ENCODE assay signal across 24 mouse cellular contexts in the genomic region with DNA sequence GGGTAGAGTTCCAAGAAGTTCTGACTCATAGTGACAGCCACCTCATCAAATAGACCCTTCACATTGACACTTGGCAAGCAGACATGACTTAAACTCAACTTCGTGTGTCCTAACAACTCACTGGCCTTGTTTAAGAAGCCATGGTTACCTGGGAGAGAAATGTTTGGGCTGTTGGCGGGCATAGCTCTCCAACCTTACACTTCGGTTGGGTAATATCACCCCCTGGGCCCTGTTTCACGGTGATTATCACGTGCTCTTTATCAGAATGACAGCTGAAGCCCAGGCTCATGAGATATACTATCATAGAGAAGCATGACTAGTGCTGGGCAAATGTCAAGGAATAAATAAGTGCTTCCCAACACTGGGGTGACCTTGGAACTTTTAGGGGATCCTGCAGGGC.
A peak's percentile ranks its signal among the peaks of the same experiment; 100 is the strongest.
DNase-seq lines count a peak whose midpoint lies in the region; ATAC-seq and TF ChIP-seq lines count a peak whose summit lies in the region.
"Had no signal": no experiment of that assay in that cellular context is flagged by ENCODE, and none has a peak within 500 bp of the region (broad histone marks: within the 10 kb centered on the region; RNA-seq: fewer than 3 reads in every experiment).

No protein-coding gene starts in this region.

- no peaks in the 10 kb centered on the region for H3K27me3 ChIP-seq in heart, embryonic 12.5 days (replicated peaks)
- H3K27me3 ChIP-seq in heart, embryonic 15.5 days: no peaks in the 10 kb centered on the region
- no peaks in the 10 kb centered on the region for H3K27me3 ChIP-seq in heart, embryonic 10.5 days (ENCODE audit: insufficient read depth, poor library complexity, severe bottlenecking)
- H3K27me3 ChIP-seq in heart, postnatal 0 days (ENCODE audit: control insufficient read depth, insufficient read depth, low read length): no peaks in the 10 kb centered on the region
- H3K27me3 ChIP-seq: embryonic facial prominence, embryonic 12.5 days; forebrain, embryonic 13.5 days; Patski had no signal

- 43% methylated on average over 5 of the region's 5 CpGs for WGBS in heart, embryonic 12.5 days
- 50% methylated on average over 5 of the region's 5 CpGs for WGBS in heart, embryonic 15.5 days
- 58% methylated on average over 5 of the region's 5 CpGs for WGBS in heart, embryonic 10.5 days
- 20% methylated on average over 5 of the region's 5 CpGs for WGBS in heart, postnatal 0 days

- no peaks in the 10 kb centered on the region for H3K9me3 ChIP-seq in heart, embryonic 12.5 days (replicated peaks)
- no peaks in the 10 kb centered on the region for H3K9me3 ChIP-seq in heart, embryonic 15.5 days (replicated peaks)
- no peaks in the 10 kb centered on the region for H3K9me3 ChIP-seq in heart, embryonic 10.5 days
- H3K9me3 ChIP-seq in heart, postnatal 0 days (replicated peaks; ENCODE audit: control insufficient read depth, low read length): no peaks in the 10 kb centered on the region
- H3K9me3 ChIP-seq: embryonic facial prominence, embryonic 10.5 days; embryonic facial prominence, embryonic 12.5 days; forebrain, embryonic 13.5 days had no signal

- H3K4me1 ChIP-seq in heart, embryonic 12.5 days (replicated peaks): peaks cover 11% of the 10 kb centered on the region; the same call in 1 of the 2 replicates
- H3K4me1 ChIP-seq in heart, embryonic 15.5 days (replicated peaks): peaks cover 12% of the 10 kb centered on the region
- 0 out of 2 replicates have a peak, but pooled peaks cover 4% of the 10 kb centered on the region for H3K4me1 ChIP-seq in heart, embryonic 10.5 days
- peaks cover 6% of the 10 kb centered on the region; the same call in 1 of the 2 replicates for H3K4me1 ChIP-seq in heart, postnatal 0 days (ENCODE audit: control insufficient read depth, insufficient read depth)
- H3K4me1 ChIP-seq: embryonic facial prominence, embryonic 10.5 days; embryonic facial prominence, embryonic 12.5 days; forebrain, embryonic 13.5 days had no signal

- TF ChIP-seq CTCF in heart, postnatal 0 days (IDR thresholded peaks at IDR 0.05; ENCODE audit: low read depth): no peak

- ATAC-seq in heart, embryonic 12.5 days (ENCODE audit: insufficient number of reproducible peaks, low FRiP score): no peak
- no peak for ATAC-seq in heart, embryonic 15.5 days (replicated peaks; ENCODE audit: insufficient number of reproducible peaks, insufficient read depth, low FRiP score, low read depth)
- ATAC-seq in heart, postnatal 0 days (ENCODE audit: insufficient read depth, low read depth): peak; percentile 55
- ATAC-seq: activated CD4-positive, CD25-positive, alpha-beta regulatory T cell, adult 4 months; CD4-positive, CD25-positive, alpha-beta regulatory T cell, adult 4 months; forebrain, embryonic 13.5 days; Patski had no signal

- DNase-seq in heart, adult 11 months: peak; percentile 91
- DNase-seq in heart, adult 9 months (ENCODE audit: low spot score in 2 of 2): peak; percentile 12 to 32
- DNase-seq in heart, postnatal 36 days: no peak
- no peak for DNase-seq in heart, embryonic 10.5 days (ENCODE audit: low spot score)
- no peak for DNase-seq in heart, postnatal 0 days (ENCODE audit: low spot score)
- no peak for DNase-seq in heart, adult 8-10 months (ENCODE audit: low spot score)
- DNase-seq: adrenal gland, adult 8-10 months; adrenal gland, postnatal 14 days; adrenal gland, postnatal 36 days; B cell, adult 2 months; cerebellum, adult 11-12 months; cerebellum, adult 2 months; cerebellum, adult 9-10 months; cerebellum, postnatal 10 days; cerebellum, postnatal 25 days had no signal

- intact Hi-C loops in heart, postnatal 36 days (cut with DNase I): no loop called here

- H3K27ac ChIP-seq in heart, embryonic 12.5 days (ENCODE audit: poor library complexity, severe bottlenecking): no peak overlapping the region
- peak overlapping the region; percentile 21 for H3K27ac ChIP-seq in heart, embryonic 15.5 days
- H3K27ac ChIP-seq in heart, embryonic 10.5 days: no peak overlapping the region
- H3K27ac ChIP-seq in heart, postnatal 0 days (ENCODE audit: low read depth): peak overlapping the region; percentile 47
- H3K27ac ChIP-seq: embryonic facial prominence, embryonic 10.5 days; embryonic facial prominence, embryonic 12.5 days; forebrain, embryonic 13.5 days had no signal

- peaks cover 68% of the 10 kb centered on the region for H3K36me3 ChIP-seq in heart, embryonic 12.5 days
- H3K36me3 ChIP-seq in heart, embryonic 15.5 days: peaks cover 28% of the 10 kb centered on the region; the same call in 1 of the 2 replicates
- peaks cover 77% of the 10 kb centered on the region for H3K36me3 ChIP-seq in heart, embryonic 10.5 days
- H3K36me3 ChIP-seq in heart, postnatal 0 days (replicated peaks; ENCODE audit: control insufficient read depth, insufficient read depth, low read length): peaks cover 32% of the 10 kb centered on the region
- H3K36me3 ChIP-seq: embryonic facial prominence, embryonic 10.5 days; embryonic facial prominence, embryonic 12.5 days; G1E had no signal

- no peak for TF ChIP-seq EP300 in heart, postnatal 0 days (IDR thresholded peaks at IDR 0.05; ENCODE audit: low read depth)

- H3K9ac ChIP-seq in heart, embryonic 12.5 days: no peak overlapping the region
- H3K9ac ChIP-seq in heart, embryonic 15.5 days: no peak overlapping the region
- H3K9ac ChIP-seq in heart, postnatal 0 days (replicated peaks; ENCODE audit: low read depth, low read length): no peak overlapping the region
- H3K9ac ChIP-seq: embryonic facial prominence, embryonic 12.5 days; forebrain, embryonic 13.5 days had no signal

- H3K4me3 ChIP-seq in heart, embryonic 12.5 days: no peak overlapping the region
- H3K4me3 ChIP-seq in heart, embryonic 15.5 days: no peak overlapping the region
- no peak overlapping the region for H3K4me3 ChIP-seq in heart, embryonic 10.5 days
- no peak overlapping the region for H3K4me3 ChIP-seq in heart, postnatal 0 days (ENCODE audit: low read depth, low read length)
- H3K4me3 ChIP-seq: embryonic facial prominence, embryonic 10.5 days; embryonic facial prominence, embryonic 12.5 days; forebrain, embryonic 13.5 days had no signal

- H3K4me2 ChIP-seq in heart, embryonic 12.5 days: no peak overlapping the region
- no peak overlapping the region for H3K4me2 ChIP-seq in heart, embryonic 15.5 days
- H3K4me2 ChIP-seq in heart, postnatal 0 days (ENCODE audit: low read depth, low read length): no peak overlapping the region
- H3K4me2 ChIP-seq: embryonic facial prominence, embryonic 12.5 days; forebrain, embryonic 13.5 days had no signal

Comparison
In these comparisons a context has a peak if more than half of its experiments do, and no peak if none do; other contexts are left out.
1. DNase-seq: peak in heart, adult 11 months (single experiment) and heart, adult 9 months (2 of 2); none in heart, postnatal 36 days (0 of 2), heart, embryonic 10.5 days (single experiment), heart, postnatal 0 days (single experiment) and heart, adult 8-10 months (single experiment).
2. H3K27ac ChIP-seq: peak in heart, embryonic 15.5 days (single experiment) and heart, postnatal 0 days (single experiment); none in heart, embryonic 12.5 days (single experiment) and heart, embryonic 10.5 days (single experiment).